Mouse (Mus musculus): Measurements from ENCODE around the gene Limch1.

Gene Limch1

GRCm38 (mm10) chr5:66715498-66715931 is 30.1 kb upstream of the Limch1 start:
- peaks cover 46% of the 10 kb centered on the region for H3K4me1 ChIP-seq (replicated peaks; ENCODE audit: low read depth, low read length)
- 0 out of 2 replicates have a peak, but pooled peaks cover 3% of the 10 kb centered on the region for H3K9me3 ChIP-seq (ENCODE audit: low read length)
- no peak for TF ChIP-seq CTCF (conservative IDR thresholded peaks at IDR 0.05; ENCODE audit: low read length)
- TF ChIP-seq NANOG (IDR thresholded peaks at IDR 0.05; ENCODE audit: borderline replicate concordance, low read length), result no peak
- no peak for TF ChIP-seq POU5F1 (IDR thresholded peaks at IDR 0.05; ENCODE audit: borderline replicate concordance, low read length)
- no peak overlapping the region for H3K4me3 ChIP-seq (replicated peaks; ENCODE audit: low read length)
- H3K27me3 ChIP-seq (ENCODE audit: insufficient read depth, low read length), result peaks cover 3% of the 10 kb centered on the region
- H3K36me3 ChIP-seq (ENCODE audit: insufficient read depth, low read length), result no peaks in the 10 kb centered on the region

GRCm38 (mm10) chr5:66717931-66718330 is 27.7 kb upstream of the Limch1 start:
- Histone ChIP-seq H3K36me3 (ENCODE audit: insufficient read depth, low read length) (no peaks in the 10 kb centered on the region), H3K27me3 (ENCODE audit: insufficient read depth, low read length) (peaks cover 2% of the 10 kb centered on the region), H3K4me1 (replicated peaks; ENCODE audit: low read depth, low read length) (peaks cover 67% of the 10 kb centered on the region), H3K4me3 (replicated peaks; ENCODE audit: low read length) (no peak overlapping the region), H3K9me3 (ENCODE audit: low read length) (0 out of 2 replicates have a peak, but pooled peaks cover 3% of the 10 kb centered on the region)
- no peak for TF ChIP-seq POU5F1 (IDR thresholded peaks at IDR 0.05; ENCODE audit: borderline replicate concordance, low read length)
- TF ChIP-seq NANOG (IDR thresholded peaks at IDR 0.05; ENCODE audit: borderline replicate concordance, low read length), result no peak
- TF ChIP-seq CTCF (conservative IDR thresholded peaks at IDR 0.05; ENCODE audit: low read length), result no peak

DNA sequence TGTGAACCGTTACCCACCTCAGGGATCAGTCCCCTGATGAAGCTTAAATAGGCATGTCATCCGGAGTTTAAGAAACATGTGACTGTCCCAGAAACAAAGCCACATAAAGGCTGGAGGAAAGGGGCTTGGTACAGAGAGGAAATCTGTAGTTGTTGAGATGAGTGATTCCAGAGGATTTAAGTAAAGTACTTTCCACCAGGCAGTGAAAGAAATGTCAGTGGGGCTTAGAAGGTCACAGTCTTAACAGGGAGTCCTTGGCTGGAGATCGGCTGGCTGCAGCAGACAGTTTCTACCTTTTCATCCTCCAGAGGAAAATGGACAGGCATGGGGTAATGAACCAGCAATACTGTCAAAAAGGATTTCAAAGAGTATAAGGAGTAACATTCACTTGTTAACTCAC is 27.2 kb upstream of the Limch1 start:
- TF ChIP-seq NANOG (IDR thresholded peaks at IDR 0.05; ENCODE audit: borderline replicate concordance, low read length) (peak; percentile 57; the same call in 1 of the 2 replicates), POU5F1 (IDR thresholded peaks at IDR 0.05; ENCODE audit: borderline replicate concordance, low read length) (no peak), CTCF (conservative IDR thresholded peaks at IDR 0.05; ENCODE audit: low read length) (no peak)

GRCm38 (mm10) chr5:66718880-66719279 is 26.7 kb upstream of the Limch1 start:
- TF ChIP-seq NANOG (IDR thresholded peaks at IDR 0.05; ENCODE audit: borderline replicate concordance, low read length) (no peak), POU5F1 (IDR thresholded peaks at IDR 0.05; ENCODE audit: borderline replicate concordance, low read length) (no peak), CTCF (conservative IDR thresholded peaks at IDR 0.05; ENCODE audit: low read length) (no peak)
- no peaks in the 10 kb centered on the region for H3K36me3 ChIP-seq (ENCODE audit: insufficient read depth, low read length)
- 0 out of 2 replicates have a peak, but pooled peaks cover 3% of the 10 kb centered on the region for H3K9me3 ChIP-seq (ENCODE audit: low read length)
- no peaks in the 10 kb centered on the region; the same call in 1 of the 2 replicates for H3K27me3 ChIP-seq (ENCODE audit: insufficient read depth, low read length)
- peaks cover 74% of the 10 kb centered on the region for H3K4me1 ChIP-seq (replicated peaks; ENCODE audit: low read depth, low read length)
- no peak overlapping the region for H3K4me3 ChIP-seq (replicated peaks; ENCODE audit: low read length)

More for the DNA sequence above, 27.2 kb upstream of the Limch1 start:
- H3K36me3 ChIP-seq (ENCODE audit: insufficient read depth, low read length), result no peaks in the 10 kb centered on the region
- H3K4me3 ChIP-seq (replicated peaks; ENCODE audit: low read length), result no peak overlapping the region
- H3K27me3 ChIP-seq (ENCODE audit: insufficient read depth, low read length), result no peaks in the 10 kb centered on the region; the same call in 1 of the 2 replicates
- 0 out of 2 replicates have a peak, but pooled peaks cover 3% of the 10 kb centered on the region for H3K9me3 ChIP-seq (ENCODE audit: low read length)
- H3K4me1 ChIP-seq (replicated peaks; ENCODE audit: low read depth, low read length), result peaks cover 69% of the 10 kb centered on the region

GRCm38 (mm10) chr5:66720921-66721320 is 24.7 kb upstream of the Limch1 start:
- peaks cover 74% of the 10 kb centered on the region for H3K4me1 ChIP-seq (replicated peaks; ENCODE audit: low read depth, low read length)
- no peak overlapping the region for H3K4me3 ChIP-seq (replicated peaks; ENCODE audit: low read length)
- no peaks in the 10 kb centered on the region; the same call in 1 of the 2 replicates for H3K27me3 ChIP-seq (ENCODE audit: insufficient read depth, low read length)
- TF ChIP-seq NANOG (IDR thresholded peaks at IDR 0.05; ENCODE audit: borderline replicate concordance, low read length) (peak; percentile 84), POU5F1 (IDR thresholded peaks at IDR 0.05; ENCODE audit: borderline replicate concordance, low read length) (no peak), CTCF (conservative IDR thresholded peaks at IDR 0.05; ENCODE audit: low read length) (no peak)
- no peaks in the 10 kb centered on the region for H3K36me3 ChIP-seq (ENCODE audit: insufficient read depth, low read length)
- H3K9me3 ChIP-seq (ENCODE audit: low read length), result 0 out of 2 replicates have a peak, but pooled peaks cover 3% of the 10 kb centered on the region

GRCm38 (mm10) chr5:66722586-66722985 is 23.0 kb upstream of the Limch1 start:
- H3K27me3 ChIP-seq (ENCODE audit: insufficient read depth, low read length), result no peaks in the 10 kb centered on the region
- no peaks in the 10 kb centered on the region for H3K36me3 ChIP-seq (ENCODE audit: insufficient read depth, low read length)
- H3K4me1 ChIP-seq (replicated peaks; ENCODE audit: low read depth, low read length), result peaks cover 84% of the 10 kb centered on the region
- 0 out of 2 replicates have a peak, but pooled peaks cover 3% of the 10 kb centered on the region for H3K9me3 ChIP-seq (ENCODE audit: low read length)
- TF ChIP-seq POU5F1 (IDR thresholded peaks at IDR 0.05; ENCODE audit: borderline replicate concordance, low read length) (no peak), CTCF (conservative IDR thresholded peaks at IDR 0.05; ENCODE audit: low read length) (no peak), NANOG (IDR thresholded peaks at IDR 0.05; ENCODE audit: borderline replicate concordance, low read length) (no peak)
- no peak overlapping the region for H3K4me3 ChIP-seq (replicated peaks; ENCODE audit: low read length)

DNA sequence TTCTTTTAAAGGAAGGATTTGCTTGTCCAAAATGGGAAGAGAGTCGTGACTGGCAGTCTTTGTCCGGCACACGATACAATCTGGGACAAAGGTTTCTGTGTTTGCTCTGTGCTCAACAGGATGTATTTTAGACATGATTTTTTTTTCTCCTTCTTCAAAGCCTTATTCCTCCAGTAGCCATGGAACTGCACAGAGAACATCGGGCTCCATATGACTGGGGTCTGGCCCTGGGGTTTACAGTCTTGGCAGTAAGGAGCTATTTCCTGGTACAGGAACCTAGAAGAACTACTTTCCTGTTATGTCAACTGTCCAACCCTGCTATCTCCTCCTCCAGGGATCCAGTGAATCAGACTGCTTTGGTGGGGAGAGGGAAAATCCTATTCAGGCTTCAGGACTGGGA is 22.6 kb upstream of the Limch1 start:
- H3K27me3 ChIP-seq (ENCODE audit: insufficient read depth, low read length), result no peaks in the 10 kb centered on the region
- no peaks in the 10 kb centered on the region for H3K36me3 ChIP-seq (ENCODE audit: insufficient read depth, low read length)
- H3K9me3 ChIP-seq (ENCODE audit: low read length), result 0 out of 2 replicates have a peak, but pooled peaks cover 3% of the 10 kb centered on the region
- no peak overlapping the region for H3K4me3 ChIP-seq (replicated peaks; ENCODE audit: low read length)
- TF ChIP-seq POU5F1 (IDR thresholded peaks at IDR 0.05; ENCODE audit: borderline replicate concordance, low read length), result no peak
- peaks cover 79% of the 10 kb centered on the region for H3K4me1 ChIP-seq (replicated peaks; ENCODE audit: low read depth, low read length)

DNA sequence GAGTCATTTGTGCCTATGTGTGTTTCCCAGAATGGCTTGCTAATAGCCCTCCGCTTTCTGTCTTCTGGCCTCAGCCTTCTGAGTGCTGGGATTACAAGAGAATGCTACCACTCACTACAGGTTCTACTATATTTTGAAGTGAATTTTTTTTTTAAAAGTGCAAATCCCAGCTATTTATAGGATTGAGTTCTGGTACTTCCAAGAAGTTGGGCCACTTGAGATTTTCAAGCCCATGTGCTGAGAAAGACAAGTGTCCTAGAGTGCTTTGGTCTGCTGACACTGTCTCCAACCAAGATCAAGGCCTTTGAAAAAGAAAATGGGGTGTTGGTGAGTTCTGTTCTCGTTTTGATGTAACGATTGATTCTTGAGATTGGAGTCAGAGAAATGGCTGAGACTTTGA is 22.0 kb upstream of the Limch1 start:
- Histone ChIP-seq H3K9me3 (ENCODE audit: low read length) (0 out of 2 replicates have a peak, but pooled peaks cover 3% of the 10 kb centered on the region), H3K4me1 (replicated peaks; ENCODE audit: low read depth, low read length) (peaks cover 74% of the 10 kb centered on the region), H3K4me3 (replicated peaks; ENCODE audit: low read length) (no peak overlapping the region), H3K27me3 (ENCODE audit: insufficient read depth, low read length) (no peaks in the 10 kb centered on the region), H3K36me3 (ENCODE audit: insufficient read depth, low read length) (no peaks in the 10 kb centered on the region)
- TF ChIP-seq POU5F1 (IDR thresholded peaks at IDR 0.05; ENCODE audit: borderline replicate concordance, low read length), result no peak

DNA sequence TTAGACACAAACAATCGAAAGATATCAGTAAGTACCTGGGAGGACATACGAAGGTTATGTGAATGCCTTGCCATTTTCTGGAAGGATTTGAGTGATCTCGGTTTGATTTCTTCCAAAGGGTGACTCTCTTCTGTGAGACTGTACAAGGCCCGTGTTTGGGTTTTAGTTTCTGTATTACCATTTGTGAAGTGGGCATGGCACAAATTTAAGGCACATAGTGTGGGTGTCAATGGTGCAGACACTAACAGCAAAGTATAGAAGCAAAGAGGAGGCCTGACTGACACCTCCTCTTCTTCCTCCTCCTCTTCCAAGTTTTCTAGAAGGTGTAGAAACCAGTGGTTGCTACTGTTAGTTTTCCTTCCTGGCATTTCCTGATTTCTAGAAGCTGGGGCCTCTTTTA is 16.3 kb upstream of the Limch1 start:
- H3K36me3 ChIP-seq (ENCODE audit: insufficient read depth, low read length), result no peaks in the 10 kb centered on the region
- H3K27me3 ChIP-seq (ENCODE audit: insufficient read depth, low read length), result no peaks in the 10 kb centered on the region
- no peaks in the 10 kb centered on the region for H3K9me3 ChIP-seq (ENCODE audit: low read length)
- TF ChIP-seq NANOG (IDR thresholded peaks at IDR 0.05; ENCODE audit: borderline replicate concordance, low read length) (0 out of 2 replicates have a peak, but pooled peaks have one; percentile 13), CTCF (conservative IDR thresholded peaks at IDR 0.05; ENCODE audit: low read length) (no peak)
- peaks cover 49% of the 10 kb centered on the region for H3K4me1 ChIP-seq (replicated peaks; ENCODE audit: low read depth, low read length)
- H3K4me3 ChIP-seq (replicated peaks; ENCODE audit: low read length), result no peak overlapping the region
